Comparison of ENCODE assay signal across 9 mouse cellular contexts in genomic region chr4:151127636-151128548, GRCm38 (mm10). TPM values are rescaled to one million over a fixed set of nuclear protein-coding genes. Genes with fewer than 3 reads are reported as not detected.
DNase-seq lines count a peak whose midpoint lies in the region; ATAC-seq and TF ChIP-seq lines count a peak whose summit lies in the region.
"Had no signal": no experiment of that assay in that cellular context is flagged by ENCODE, and none has a peak within 500 bp of the region (broad histone marks: within the 10 kb centered on the region; RNA-seq: fewer than 3 reads in every experiment).

No protein-coding gene starts in this region.

- 10% methylated on average over 9 of the region's 10 CpGs for WGBS in lung, embryonic 14.5 days
- WGBS in forebrain, embryonic 14.5 days, result 6% methylated on average over 9 of the region's 10 CpGs
- 14% methylated on average over 9 of the region's 10 CpGs for WGBS in liver, embryonic 12.5 days (ENCODE audit: insufficient replicate concordance)
- 16% methylated on average over 9 of the region's 10 CpGs for WGBS in stomach, postnatal 0 days

- no peaks in the 10 kb centered on the region for H3K27me3 ChIP-seq in lung, embryonic 14.5 days (ENCODE audit: insufficient read depth, low read length)
- no peaks in the 10 kb centered on the region for H3K27me3 ChIP-seq in forebrain, embryonic 14.5 days (replicated peaks; ENCODE audit: control insufficient read depth, insufficient read depth, low read length)
- peaks cover 55% of the 10 kb centered on the region for H3K27me3 ChIP-seq in liver, embryonic 12.5 days (replicated peaks)
- H3K27me3 ChIP-seq in stomach, postnatal 0 days (ENCODE audit: control insufficient read depth, insufficient read depth, low read length), result no peaks in the 10 kb centered on the region

- peak overlapping the region; percentile 82 for H3K27ac ChIP-seq in lung, embryonic 14.5 days (ENCODE audit: low read depth)
- H3K27ac ChIP-seq in forebrain, embryonic 14.5 days (ENCODE audit: low read depth, low read length), result peak overlapping the region; percentile 100
- no peak overlapping the region for H3K27ac ChIP-seq in liver, embryonic 12.5 days
- H3K27ac ChIP-seq in stomach, postnatal 0 days (replicated peaks), result no peak overlapping the region

- no peaks in the 10 kb centered on the region for H3K36me3 ChIP-seq in lung, embryonic 14.5 days (ENCODE audit: insufficient read depth)
- peaks cover 20% of the 10 kb centered on the region for H3K36me3 ChIP-seq in forebrain, embryonic 14.5 days (ENCODE audit: control insufficient read depth, insufficient read depth, low read length)
- no peaks in the 10 kb centered on the region for H3K36me3 ChIP-seq in liver, embryonic 12.5 days
- H3K36me3 ChIP-seq in stomach, postnatal 0 days (ENCODE audit: control insufficient read depth, insufficient read depth, low read length), result no peaks in the 10 kb centered on the region

- H3K9me3 ChIP-seq in lung, embryonic 14.5 days (ENCODE audit: low read depth, low read length), result no peaks in the 10 kb centered on the region
- H3K9me3 ChIP-seq in forebrain, embryonic 14.5 days (replicated peaks; ENCODE audit: control insufficient read depth, low read length), result no peaks in the 10 kb centered on the region
- H3K9me3 ChIP-seq in liver, embryonic 12.5 days (replicated peaks), result no peaks in the 10 kb centered on the region
- H3K9me3 ChIP-seq in stomach, postnatal 0 days (ENCODE audit: control insufficient read depth, low read length), result no peaks in the 10 kb centered on the region

- H3K4me2 ChIP-seq in lung, embryonic 14.5 days, result peak overlapping the region; percentile 77
- peak overlapping the region; percentile 87 for H3K4me2 ChIP-seq in forebrain, embryonic 14.5 days (ENCODE audit: low read length)
- peak overlapping the region; percentile 66 for H3K4me2 ChIP-seq in liver, embryonic 12.5 days
- H3K4me2 ChIP-seq in stomach, postnatal 0 days (replicated peaks; ENCODE audit: low read depth), result peak overlapping the region; percentile 97

- H3K4me1 ChIP-seq in lung, embryonic 14.5 days (ENCODE audit: insufficient read depth), result no peaks in the 10 kb centered on the region
- H3K4me1 ChIP-seq in forebrain, embryonic 14.5 days (ENCODE audit: control insufficient read depth, insufficient read depth, low read length), result peaks cover 39% of the 10 kb centered on the region
- H3K4me1 ChIP-seq in liver, embryonic 12.5 days, result no peaks in the 10 kb centered on the region
- H3K4me1 ChIP-seq in stomach, postnatal 0 days (replicated peaks; ENCODE audit: control insufficient read depth, insufficient read depth), result no peaks in the 10 kb centered on the region

- TF ChIP-seq CTCF in lung, embryonic 14.5 days (IDR thresholded peaks at IDR 0.05; ENCODE audit: low read depth), result no peak
- TF ChIP-seq CTCF in stomach, postnatal 0 days (IDR thresholded peaks at IDR 0.05; ENCODE audit: low read depth), result no peak

- peak; percentile 50 for ATAC-seq in lung, embryonic 14.5 days (ENCODE audit: insufficient read depth)
- peak; percentile 61 for ATAC-seq in forebrain, embryonic 14.5 days
- no peak for ATAC-seq in liver, embryonic 12.5 days
- no peak for ATAC-seq in stomach, postnatal 0 days (ENCODE audit: low FRiP score, low TSS enrichment)

- DNase-seq in lung, embryonic 14.5 days, result no peak
- no peak for DNase-seq in lung, postnatal 36 days
- DNase-seq in forebrain, embryonic 14.5 days (ENCODE audit: low spot score), result peak; percentile 48
- DNase-seq in stomach, postnatal 0 days (ENCODE audit: low spot score), result no peak
- no peak for DNase-seq in right cerebral cortex, postnatal 36 days (ENCODE audit: low spot score in 2 of 2)
- DNase-seq in T-cell, adult 2 months (ENCODE audit: low spot score), result no peak
- DNase-seq: adrenal gland, adult 8-10 months had no signal

- peak overlapping the region; percentile 78 for H3K9ac ChIP-seq in lung, embryonic 14.5 days
- H3K9ac ChIP-seq in forebrain, embryonic 14.5 days (ENCODE audit: low read length), result peak overlapping the region; percentile 98
- H3K9ac ChIP-seq in liver, embryonic 12.5 days, result no peak overlapping the region
- H3K9ac ChIP-seq in stomach, postnatal 0 days (ENCODE audit: low read length), result peak overlapping the region; percentile 57

- peak overlapping the region; percentile 60 for H3K4me3 ChIP-seq in lung, embryonic 14.5 days (ENCODE audit: low read depth, low read length)
- peak overlapping the region; percentile 58 for H3K4me3 ChIP-seq in forebrain, embryonic 14.5 days (ENCODE audit: low read depth, low read length)
- H3K4me3 ChIP-seq in liver, embryonic 12.5 days, result peak overlapping the region; percentile 45
- H3K4me3 ChIP-seq in stomach, postnatal 0 days (ENCODE audit: low read depth, low read length), result peak overlapping the region; percentile 53

- TF ChIP-seq EP300 in stomach, postnatal 0 days (optimal IDR thresholded peaks at IDR 0.05), result no peak

RNA-seq across cellular contexts. Expression of gene Gm13090, which starts 38.5 kb away (rescaled TPM):
- polyA plus RNA-seq in lung, embryonic 14.5 days (2014; fragmentation: Nextera tagmentation; extraction: Ambion mirVana), result not detected in 2 replicates
- polyA plus RNA-seq in forebrain, embryonic 14.5 days (2014; fragmentation: Nextera tagmentation; extraction: Ambion mirVana), result 0.31 TPM in 1 of 2 replicates, not detected in the other
- not detected in 2 replicates for polyA plus RNA-seq in liver, embryonic 12.5 days (2016; fragmentation: Nextera tagmentation; extraction: Ambion mirVana)
- not detected in 2 replicates for polyA plus RNA-seq in stomach, postnatal 0 days (2015; fragmentation: Nextera tagmentation; extraction: Ambion mirVana)
- polyA plus RNA-seq: large intestine, adult 2 months had no signal

Comparison
In these comparisons a context has a peak if more than half of its experiments do, and no peak if none do; other contexts are left out.
1. ATAC-seq: peak in lung, embryonic 14.5 days (single experiment) and forebrain, embryonic 14.5 days (single experiment); none in liver, embryonic 12.5 days (single experiment) and stomach, postnatal 0 days (single experiment).
2. H3K27ac ChIP-seq: peak in lung, embryonic 14.5 days (single experiment) and forebrain, embryonic 14.5 days (single experiment); none in liver, embryonic 12.5 days (single experiment) and stomach, postnatal 0 days (single experiment).
3. Peak in every context shown above with its lines, with median percentiles within 50 percentile points of each other: H3K4me2 ChIP-seq and H3K4me3 ChIP-seq.